Mouse (Mus musculus) liver, embryonic 15.5 days (tissue): ENCODE results near the gene Ift80. TPM values are rescaled to one million over a fixed set of nuclear protein-coding genes. Genes with fewer than 3 reads are reported as not detected.
A peak's percentile ranks its signal among the peaks of the same experiment; 100 is the strongest.
"Not testable (repeated sequence)": the region's sequence is repeated elsewhere in the genome, so short reads cannot be mapped to it uniquely, and the experiment has no call there.

Experiments used
- ATAC-seq: fragments of 200-750 bp; cut with Nextera tagmentation; 2 replicates; pipeline ENCODE4 v1.8.0; 2017; ENCODE audit warnings: moderate number of reproducible peaks, mild to moderate bottlenecking, moderate library complexity; ENCODE audit not compliant: insufficient read depth
- H3K27ac ChIP-seq: fragments of 300-500 bp; sonication (generic); replicated peaks from 2 replicates; pipeline ENCODE4 v1.5.1; 2015; ENCODE audit warnings: mild to moderate bottlenecking, inconsistent platforms
- H3K27me3 ChIP-seq: fragments of 300-500 bp; sonication (generic); 2 replicates; pipeline ENCODE4 v1.6.1; 2015; ENCODE audit warnings: mild to moderate bottlenecking, inconsistent platforms
- H3K36me3 ChIP-seq: fragments of 300-500 bp; sonication (generic); replicated peaks from 2 replicates; pipeline ENCODE4 v1.6.1; 2015; ENCODE audit warnings: moderate library complexity, mild to moderate bottlenecking, inconsistent platforms
- H3K4me1 ChIP-seq: fragments of 300-500 bp; sonication (generic); replicated peaks from 2 replicates; pipeline ENCODE4 v1.6.1; 2015; ENCODE audit warnings: inconsistent platforms
- H3K4me2 ChIP-seq: fragments of 300-500 bp; sonication (generic); 2 replicates; pipeline ENCODE4 v1.6.1; 2015; ENCODE audit warnings: moderate library complexity, mild to moderate bottlenecking, inconsistent platforms
- H3K4me3 ChIP-seq: fragments of 300-500 bp; sonication (generic); replicated peaks from 2 replicates; pipeline ENCODE4 v1.5.1; 2015; ENCODE audit warnings: mild to moderate bottlenecking, inconsistent platforms
- H3K9ac ChIP-seq: fragments of 300-500 bp; sonication (generic); 2 replicates; pipeline ENCODE4 v1.6.1; 2015; ENCODE audit warnings: moderate library complexity, mild to moderate bottlenecking, inconsistent platforms
- H3K9me3 ChIP-seq: fragments of 300-500 bp; sonication (generic); replicated peaks from 2 replicates; pipeline ENCODE4 v1.6.1; 2016; ENCODE audit warnings: inconsistent platforms
- WGBS: fragments of 180-500 bp; shearing (Covaris S2); methylation state at CpG from one replicate; pipeline ENCODE4 v1.1.7; 2015; ENCODE audit warnings: mixed read lengths; ENCODE audit not compliant: insufficient replicate concordance; 5-methylcytosine and 5-hydroxymethylcytosine counted together
- polyA plus RNA-seq: library from polyadenylated mRNA; unstranded; fragments of >200 nt; fragmentation: Nextera tagmentation; extraction: Ambion mirVana; gene quantifications from 2 replicates; pipeline ENCODE4 v1.2.1, GENCODE M21; 2015

Ift80 gene
- polyA plus RNA-seq, 1 experiment from 2014 or later = 5.6 TPM

GRCm38 (mm10) chr3:69026133-69026783 is 21.9 kb upstream of the Ift80 start:
- peaks cover 85% of the 10 kb centered on the region for H3K36me3 ChIP-seq
- no peak overlapping the region for H3K9ac ChIP-seq
- WGBS = 76% methylated on average over 1 of the region's 1 CpGs
- H3K27ac ChIP-seq = no peak overlapping the region
- no peak for ATAC-seq
- H3K27me3 ChIP-seq = no peaks in the 10 kb centered on the region
- no peak overlapping the region for H3K4me2 ChIP-seq
- H3K4me3 ChIP-seq = no peak overlapping the region
- no peaks in the 10 kb centered on the region for H3K9me3 ChIP-seq
- no peaks in the 10 kb centered on the region for H3K4me1 ChIP-seq

GRCm38 (mm10) chr3:69020764-69021163 is 16.4 kb upstream of the Ift80 start:
- H3K27me3 ChIP-seq = no peaks in the 10 kb centered on the region
- no peak overlapping the region for H3K4me3 ChIP-seq
- ATAC-seq = no peak
- H3K4me2 ChIP-seq = no peak overlapping the region
- no peaks in the 10 kb centered on the region for H3K4me1 ChIP-seq
- no peak overlapping the region for H3K9ac ChIP-seq
- H3K27ac ChIP-seq = no peak overlapping the region
- H3K9me3 ChIP-seq = no peaks in the 10 kb centered on the region
- peaks cover 89% of the 10 kb centered on the region for H3K36me3 ChIP-seq

DNA sequence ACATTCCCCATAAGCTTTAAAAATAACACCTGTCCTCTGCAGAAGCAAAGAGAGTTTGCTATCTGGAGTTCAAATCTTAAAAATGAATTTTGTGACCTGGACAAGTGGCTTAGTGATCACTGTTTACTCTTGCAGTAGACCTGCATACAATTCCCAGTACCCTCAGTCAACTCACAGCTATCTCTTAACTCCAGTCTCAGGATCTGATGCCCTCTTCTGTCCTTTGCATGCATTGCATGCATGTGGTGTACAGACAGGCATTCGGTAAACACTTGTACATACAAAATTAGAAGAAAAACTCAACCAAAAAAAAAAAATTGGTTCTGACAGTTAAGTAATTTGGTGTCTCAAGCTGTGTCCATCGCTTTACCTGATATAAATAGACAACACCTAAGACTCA is 15.9 kb upstream of the Ift80 start:
- Histone ChIP-seq H3K4me1 (no peaks in the 10 kb centered on the region), H3K36me3 (peaks cover 89% of the 10 kb centered on the region), H3K27ac (no peak overlapping the region), H3K27me3 (no peaks in the 10 kb centered on the region), H3K9me3 (no peaks in the 10 kb centered on the region), H3K9ac (no peak overlapping the region), H3K4me2 (no peak overlapping the region), H3K4me3 (no peak overlapping the region)
- WGBS = 85% methylated on average over 2 of the region's 2 CpGs
- no peak for ATAC-seq

DNA sequence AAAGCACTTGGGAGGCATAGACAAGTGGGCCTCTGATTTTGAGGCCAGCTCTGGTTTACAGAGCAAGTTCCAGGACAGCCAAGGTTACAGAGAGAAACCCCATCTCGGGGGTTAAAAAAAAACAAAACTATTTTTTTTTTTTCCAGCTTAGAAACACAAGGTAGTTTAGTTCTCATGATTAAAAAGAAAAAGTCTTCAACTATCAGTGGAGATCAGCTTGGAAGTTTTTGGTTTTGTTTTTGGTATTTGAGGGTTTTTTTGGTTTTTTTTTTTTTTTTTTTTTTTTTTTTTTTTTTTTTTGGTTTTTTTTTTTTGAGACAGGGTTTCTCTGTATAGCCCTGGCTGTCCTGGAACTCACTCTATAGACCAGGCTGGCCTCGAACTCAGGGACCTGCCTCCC is 14.3 kb upstream of the Ift80 start:
- not testable (repeated sequence) for H3K4me1 ChIP-seq, H3K27ac ChIP-seq, H3K27me3 ChIP-seq, H3K4me2 ChIP-seq, H3K4me3 ChIP-seq, H3K9ac ChIP-seq, ATAC-seq, H3K9me3 ChIP-seq
- peaks cover 89% of the 10 kb centered on the region for H3K36me3 ChIP-seq
- 94% methylated on average over 2 of the region's 2 CpGs for WGBS

GRCm38 (mm10) chr3:69017181-69017580 is 12.8 kb upstream of the Ift80 start:
- no peak overlapping the region for H3K4me2 ChIP-seq
- WGBS = 72% methylated on average over 3 of the region's 3 CpGs
- H3K4me1 ChIP-seq = no peaks in the 10 kb centered on the region
- no peak overlapping the region for H3K27ac ChIP-seq
- no peak overlapping the region for H3K4me3 ChIP-seq
- H3K9me3 ChIP-seq = no peaks in the 10 kb centered on the region
- no peaks in the 10 kb centered on the region for H3K27me3 ChIP-seq
- no peak for ATAC-seq
- H3K9ac ChIP-seq = no peak overlapping the region
- H3K36me3 ChIP-seq = peaks cover 89% of the 10 kb centered on the region

GRCm38 (mm10) chr3:69008873-69009272 is 4.5 kb upstream of the Ift80 start:
- H3K27ac ChIP-seq = no peak overlapping the region
- H3K27me3 ChIP-seq = no peaks in the 10 kb centered on the region
- peaks cover 39% of the 10 kb centered on the region for H3K36me3 ChIP-seq
- H3K4me2 ChIP-seq = peak overlapping the region; percentile 39
- ATAC-seq = no peak
- 55% methylated on average over 2 of the region's 2 CpGs for WGBS
- H3K9me3 ChIP-seq = no peaks in the 10 kb centered on the region
- no peak overlapping the region for H3K9ac ChIP-seq
- peaks cover 16% of the 10 kb centered on the region for H3K4me1 ChIP-seq
- H3K4me3 ChIP-seq = 0 out of 2 replicates have a peak overlapping the region, but pooled peaks have one; percentile 14

DNA sequence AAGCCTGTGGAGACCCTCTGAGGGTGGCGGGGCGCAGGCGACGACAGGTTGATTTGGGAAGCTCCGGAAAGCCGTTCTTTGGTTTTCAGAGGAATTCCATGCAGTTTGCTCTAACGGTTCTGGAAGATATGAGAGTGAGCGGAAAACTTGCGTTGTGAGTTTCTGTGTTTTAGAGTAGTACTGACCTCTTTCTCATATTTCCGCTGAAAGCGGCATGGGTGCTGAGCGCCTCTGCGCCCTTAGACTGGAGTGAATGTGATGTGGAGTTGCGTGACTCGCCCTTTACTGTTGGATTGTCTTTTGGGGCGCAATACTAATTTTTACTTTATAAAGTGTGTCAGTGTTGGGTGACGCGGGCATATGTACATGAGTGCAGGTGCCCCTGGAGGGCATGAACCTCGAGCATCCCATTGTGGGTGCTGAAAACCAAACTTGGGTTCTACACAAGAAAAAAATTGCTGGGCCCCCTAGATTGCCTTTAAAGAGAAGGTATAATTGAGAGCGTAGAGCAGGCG is 1.9 kb upstream of the Ift80 start:
- Histone ChIP-seq H3K9me3 (no peaks in the 10 kb centered on the region), H3K9ac (peak overlapping the region; percentile 97), H3K27me3 (no peaks in the 10 kb centered on the region), H3K4me2 (peak overlapping the region; percentile 77), H3K4me1 (peaks cover 32% of the 10 kb centered on the region), H3K27ac (peak overlapping the region; percentile 98), H3K36me3 (peaks cover 24% of the 10 kb centered on the region), H3K4me3 (peak overlapping the region; percentile 100)
- no peak for ATAC-seq
- WGBS = 3% methylated on average over 21 of the region's 21 CpGs

- H3K27ac ChIP-seq = peak overlapping the region; percentile 98
- peak overlapping the region; percentile 100 for H3K4me3 ChIP-seq
- WGBS = under 1% methylated on average over 72 of the region's 72 CpGs
- peaks cover 24% of the 10 kb centered on the region for H3K36me3 ChIP-seq
- peaks cover 32% of the 10 kb centered on the region for H3K4me1 ChIP-seq
- no peaks in the 10 kb centered on the region for H3K27me3 ChIP-seq
- peak; percentile 71 for ATAC-seq
- no peaks in the 10 kb centered on the region for H3K9me3 ChIP-seq
- H3K9ac ChIP-seq = peak overlapping the region; percentile 97
- peak overlapping the region; percentile 77 for H3K4me2 ChIP-seq
Observed at GRCm38 (mm10) chr3:69005338-69006245, 1.2 kb upstream of the Ift80 start.

- WGBS = under 1% methylated on average over 7 of the region's 7 CpGs
- H3K27ac ChIP-seq = peak overlapping the region; percentile 98
- H3K27me3 ChIP-seq = no peaks in the 10 kb centered on the region
- peak overlapping the region; percentile 77 for H3K4me2 ChIP-seq
- H3K9me3 ChIP-seq = no peaks in the 10 kb centered on the region
- peaks cover 27% of the 10 kb centered on the region for H3K4me1 ChIP-seq
- H3K9ac ChIP-seq = peak overlapping the region; percentile 62
- no peak for ATAC-seq
- H3K36me3 ChIP-seq = peaks cover 18% of the 10 kb centered on the region
- H3K4me3 ChIP-seq = peak overlapping the region; percentile 100
Observed at GRCm38 (mm10) chr3:69004055-69004436, 324 bp downstream of the Ift80 start.

DNA sequence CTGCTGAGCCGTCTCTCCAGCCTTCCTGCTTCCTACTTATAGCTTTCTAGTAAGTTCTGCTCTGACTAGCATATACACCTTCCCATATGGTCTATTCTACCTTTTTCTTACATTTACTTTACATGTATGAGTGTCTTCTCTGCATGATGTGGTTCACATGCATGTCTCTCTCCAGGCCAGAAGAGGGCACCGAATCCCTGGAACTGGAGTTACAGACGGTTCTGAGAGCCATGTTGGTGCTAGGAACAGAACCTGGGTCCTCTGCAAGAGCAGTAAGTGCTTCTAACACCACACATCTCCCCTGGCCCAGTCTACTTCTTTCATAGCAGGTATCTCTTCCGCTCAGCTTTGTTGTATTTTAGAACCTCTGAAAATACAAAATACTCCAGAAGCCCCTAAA is 1.6 kb downstream of the Ift80 start:
- 85% methylated on average over 4 of the region's 4 CpGs for WGBS
- no peak for ATAC-seq
- Histone ChIP-seq H3K4me3 (peak overlapping the region; percentile 100), H3K27ac (no peak overlapping the region), H3K4me1 (peaks cover 24% of the 10 kb centered on the region), H3K4me2 (peak overlapping the region; percentile 77), H3K9me3 (no peaks in the 10 kb centered on the region), H3K36me3 (peaks cover 15% of the 10 kb centered on the region), H3K27me3 (no peaks in the 10 kb centered on the region), H3K9ac (no peak overlapping the region)

GRCm38 (mm10) chr3:68986550-68986949 is 17.8 kb downstream of the Ift80 start:
- Histone ChIP-seq H3K27me3 (no peaks in the 10 kb centered on the region), H3K9ac (no peak overlapping the region), H3K4me1 (no peaks in the 10 kb centered on the region), H3K4me3 (no peak overlapping the region), H3K27ac (no peak overlapping the region), H3K4me2 (no peak overlapping the region), H3K36me3 (peaks cover 31% of the 10 kb centered on the region), H3K9me3 (no peaks in the 10 kb centered on the region)
- 90% methylated on average over 2 of the region's 2 CpGs for WGBS
- no peak for ATAC-seq
